Mouse (Mus musculus): ENCODE measurements around the gene Pnck.

DNA sequence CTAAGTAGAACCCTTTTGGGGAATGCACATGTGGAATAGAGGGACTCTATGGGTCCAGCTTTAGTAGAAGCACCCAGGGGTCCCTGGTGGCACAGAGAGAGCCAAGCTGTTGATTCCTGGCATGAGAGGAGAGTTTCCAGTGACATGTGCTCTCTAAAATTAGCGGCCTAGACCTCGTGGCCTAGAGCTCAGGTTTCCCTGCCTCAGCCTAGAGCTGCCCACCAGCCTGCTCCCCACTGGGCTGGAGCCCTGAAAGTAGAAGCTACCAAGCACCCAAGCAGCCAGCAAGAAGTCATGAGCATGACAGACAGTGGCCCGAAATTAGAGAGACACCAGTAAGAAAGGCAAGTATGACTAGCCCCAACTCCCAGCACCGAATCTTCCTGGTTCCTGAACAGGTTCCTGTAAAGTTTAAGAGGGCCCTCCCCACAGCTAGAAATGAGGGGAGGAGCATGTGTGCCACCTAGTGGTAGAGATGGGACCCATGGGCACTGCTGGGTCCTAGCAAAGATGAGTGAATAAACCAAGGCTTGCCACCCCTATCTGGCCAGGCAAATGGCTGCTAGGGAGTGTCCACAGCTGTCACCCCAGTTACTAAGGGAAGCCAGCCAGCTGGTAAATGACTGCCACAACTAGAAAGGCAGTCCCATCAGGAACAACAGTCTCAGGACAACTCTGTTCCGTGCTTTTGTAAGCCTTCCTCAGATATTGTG is 31.2 kb upstream of the Pnck start:
- TF ChIP-seq CTCF (IDR thresholded peaks at IDR 0.05; ENCODE audit: insufficient read depth, low read length) (peak; percentile 69), POLR2A (IDR thresholded peaks at IDR 0.05; ENCODE audit: borderline replicate concordance, extremely low read depth, low read depth, low read length) (no peak)
